8 mouse cellular contexts compared by ENCODE assay signal in genomic region chr3:118430631-118430906, GRCm38 (mm10).
A peak's percentile ranks its signal among the peaks of the same experiment; 100 is the strongest.
DNase-seq lines count a peak whose midpoint lies in the region; ATAC-seq lines count a peak whose summit lies in the region.

No protein-coding gene starts in this region.

- peak overlapping the region; percentile 47 for H3K4me2 ChIP-seq in neural tube, embryonic 11.5 days (ENCODE audit: low read depth)
- peak overlapping the region; percentile 47 for H3K4me2 ChIP-seq in limb, embryonic 15.5 days

- no peak overlapping the region for H3K27ac ChIP-seq in heart, embryonic 10.5 days
- H3K27ac ChIP-seq in neural tube, embryonic 11.5 days (ENCODE audit: low read depth, low read length), result peak overlapping the region; percentile 65
- no peak overlapping the region for H3K27ac ChIP-seq in limb, embryonic 15.5 days

- 2% methylated on average over 7 of the region's 7 CpGs for WGBS in heart, embryonic 10.5 days
- WGBS in neural tube, embryonic 11.5 days, result under 1% methylated on average over 7 of the region's 7 CpGs
- WGBS in limb, embryonic 15.5 days, result 2% methylated on average over 7 of the region's 7 CpGs

- H3K4me3 ChIP-seq in heart, embryonic 10.5 days, result peak overlapping the region; percentile 47
- H3K4me3 ChIP-seq in neural tube, embryonic 11.5 days (ENCODE audit: low read depth, low read length), result peak overlapping the region; percentile 35
- peak overlapping the region; percentile 21 for H3K4me3 ChIP-seq in limb, embryonic 15.5 days

- peak overlapping the region; percentile 40 for H3K9ac ChIP-seq in neural tube, embryonic 11.5 days (ENCODE audit: low read length)
- H3K9ac ChIP-seq in limb, embryonic 15.5 days, result no peak overlapping the region

- no peaks in the 10 kb centered on the region for H3K36me3 ChIP-seq in heart, embryonic 10.5 days
- no peaks in the 10 kb centered on the region for H3K36me3 ChIP-seq in neural tube, embryonic 11.5 days (ENCODE audit: control insufficient read depth, insufficient read depth, low read length)
- no peaks in the 10 kb centered on the region for H3K36me3 ChIP-seq in limb, embryonic 15.5 days

- H3K9me3 ChIP-seq in heart, embryonic 10.5 days, result no peaks in the 10 kb centered on the region
- H3K9me3 ChIP-seq in neural tube, embryonic 11.5 days (ENCODE audit: control insufficient read depth, low read length), result no peaks in the 10 kb centered on the region
- H3K9me3 ChIP-seq in limb, embryonic 15.5 days, result no peaks in the 10 kb centered on the region

- DNase-seq in heart, embryonic 10.5 days (ENCODE audit: low spot score), result no peak
- DNase-seq in heart, adult 8-10 months (ENCODE audit: low spot score), result no peak
- no peak for DNase-seq in neural tube, embryonic 11.5 days (ENCODE audit: low spot score)
- DNase-seq in neural tube, embryonic 10.5 days (ENCODE audit: extremely low spot score, low spot score), result no peak
- no peak for DNase-seq in ovary, postnatal 14 days (ENCODE audit: low spot score)
- no peak for DNase-seq in cerebellum, adult 11-12 months

- H3K27me3 ChIP-seq in heart, embryonic 10.5 days (ENCODE audit: insufficient read depth, poor library complexity, severe bottlenecking), result peaks cover 67% of the 10 kb centered on the region
- peaks cover 14% of the 10 kb centered on the region for H3K27me3 ChIP-seq in neural tube, embryonic 11.5 days (ENCODE audit: control insufficient read depth, insufficient read depth, low read length)
- peaks cover 55% of the 10 kb centered on the region for H3K27me3 ChIP-seq in limb, embryonic 15.5 days

- H3K4me1 ChIP-seq in heart, embryonic 10.5 days, result peaks cover 12% of the 10 kb centered on the region
- no peaks in the 10 kb centered on the region for H3K4me1 ChIP-seq in neural tube, embryonic 11.5 days (ENCODE audit: control insufficient read depth, insufficient read depth, low read length)
- peaks cover 32% of the 10 kb centered on the region for H3K4me1 ChIP-seq in limb, embryonic 15.5 days

- no peak for ATAC-seq in neural tube, embryonic 11.5 days (ENCODE audit: insufficient read depth, low FRiP score, low TSS enrichment)
- no peak for ATAC-seq in limb, embryonic 15.5 days (ENCODE audit: insufficient number of reproducible peaks, low FRiP score, low TSS enrichment, low read depth)
- no peak for ATAC-seq in erythroblast, adult 5-6 weeks (replicated peaks; ENCODE audit: low FRiP score, poor library complexity, severe bottlenecking)
